Mouse (Mus musculus) spleen, adult 18-20 months (tissue): ENCODE data around the gene Glt28d2.
A peak's percentile ranks its signal among the peaks of the same experiment; 100 is the strongest.
"Not testable (repeated sequence)": the region's sequence is repeated elsewhere in the genome, so short reads cannot be mapped to it uniquely, and the experiment has no call there.

Experiments
- DNase-seq, 2 experiments: peaks; one replicate each; pipeline ENCODE4 v3.0.0; 2022; ENCODE audit warnings: mixed read lengths in 2 of 2

Glt28d2 gene

GRCm38 (mm10) chr3:85887239-85887827 is at the start of gene Glt28d2, which contains the start of gene Gm37240:
Glt28d2 (minus strand) TSS chr3:85887516.
Gm37240 (minus strand) TSS chr3:85887518.
- peak; percentile 82 to 83 for DNase-seq

DNA sequence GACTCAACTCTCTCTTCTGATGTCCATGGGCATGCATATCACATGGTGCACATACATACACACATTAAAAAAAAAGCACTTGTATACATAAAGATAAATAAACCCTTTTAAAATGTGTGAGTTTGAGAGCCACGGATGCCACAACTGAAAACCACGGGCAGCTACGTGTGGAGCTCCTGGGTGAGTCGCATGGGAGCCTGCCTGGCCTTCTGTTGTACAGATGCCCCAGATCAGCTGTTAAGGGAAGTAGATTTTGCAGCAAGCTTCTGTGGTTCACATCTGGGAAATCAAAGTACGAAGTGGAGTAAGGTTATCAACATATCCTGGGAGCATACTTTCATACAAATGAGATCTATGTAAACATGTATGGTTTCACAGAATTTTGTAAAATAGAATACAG is 46.3 kb upstream of the Glt28d2 start:
- DNase-seq = no peak

DNA sequence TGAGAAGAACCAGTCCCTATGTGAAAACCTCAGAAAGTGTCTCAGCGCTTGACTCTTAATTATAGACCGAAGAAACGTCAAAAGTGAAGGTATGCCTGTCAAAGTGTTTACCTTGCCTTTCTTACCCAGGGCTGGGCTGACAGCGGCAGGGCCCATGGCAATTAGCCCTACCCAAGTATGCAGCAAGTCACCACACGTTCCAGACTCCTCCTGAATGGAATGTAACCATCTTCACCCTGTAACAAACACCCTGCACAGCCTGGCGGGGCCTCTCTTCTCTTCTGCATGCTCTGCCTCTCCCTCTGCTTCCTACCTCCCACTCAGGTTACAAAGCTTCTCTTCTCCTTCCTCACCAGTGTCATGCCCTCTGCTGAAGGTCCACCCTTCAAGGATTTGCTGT is 44.5 kb upstream of the Glt28d2 start:
- DNase-seq = no peak

DNA sequence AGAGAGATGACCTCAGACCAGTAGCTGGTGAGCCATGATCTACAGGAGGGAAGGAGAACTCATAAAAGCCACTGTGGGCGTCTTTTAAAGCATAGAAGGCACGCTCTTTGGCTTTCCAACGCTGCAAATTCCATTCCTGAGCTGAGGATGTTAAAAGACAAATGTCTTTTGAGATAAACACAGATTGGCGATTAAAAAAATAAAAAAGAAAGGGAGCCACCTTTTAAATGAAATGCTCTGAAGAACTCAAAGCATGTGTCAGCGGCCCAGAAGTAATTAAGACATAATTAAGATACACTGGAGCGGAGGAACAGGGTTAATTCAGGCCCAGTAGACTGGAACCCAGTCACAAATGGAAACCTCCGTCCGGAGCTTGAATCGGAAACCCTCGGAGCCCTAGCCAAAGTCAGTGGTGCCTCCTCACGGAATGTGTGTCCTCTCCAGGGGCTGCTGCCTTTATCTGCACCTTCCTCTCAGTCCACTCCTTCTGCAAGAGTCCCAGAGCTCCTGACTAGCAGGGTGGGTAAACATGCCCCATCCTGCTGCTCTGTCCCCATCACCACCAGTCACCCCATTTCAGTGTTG is 43.4 kb upstream of the Glt28d2 start:
- no peak for DNase-seq

DNA sequence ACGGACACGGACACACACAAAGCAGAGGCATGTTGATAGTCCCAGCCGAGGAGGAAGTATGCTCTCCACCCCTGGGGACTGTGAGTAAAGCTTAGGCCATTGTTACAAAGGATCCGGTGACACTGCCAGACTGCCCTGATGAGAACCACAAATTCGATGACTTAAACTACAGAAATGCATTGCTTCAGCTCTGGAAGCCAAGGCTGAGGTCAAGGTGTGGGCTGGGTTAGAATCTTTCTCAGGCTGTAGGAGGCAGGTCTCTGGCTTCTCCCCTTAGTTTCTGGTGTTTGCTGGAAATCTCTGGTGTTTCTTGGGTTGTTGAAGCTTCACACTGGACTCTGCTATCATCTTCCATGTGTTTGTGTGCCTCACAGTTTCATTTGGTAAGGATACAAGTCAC is 42.4 kb upstream of the Glt28d2 start:
- no peak for DNase-seq

- DNase-seq = no peak
These were observed 40.9 kb upstream of the Glt28d2 start for GRCm38 (mm10) chr3:85928140-85928611.

DNA sequence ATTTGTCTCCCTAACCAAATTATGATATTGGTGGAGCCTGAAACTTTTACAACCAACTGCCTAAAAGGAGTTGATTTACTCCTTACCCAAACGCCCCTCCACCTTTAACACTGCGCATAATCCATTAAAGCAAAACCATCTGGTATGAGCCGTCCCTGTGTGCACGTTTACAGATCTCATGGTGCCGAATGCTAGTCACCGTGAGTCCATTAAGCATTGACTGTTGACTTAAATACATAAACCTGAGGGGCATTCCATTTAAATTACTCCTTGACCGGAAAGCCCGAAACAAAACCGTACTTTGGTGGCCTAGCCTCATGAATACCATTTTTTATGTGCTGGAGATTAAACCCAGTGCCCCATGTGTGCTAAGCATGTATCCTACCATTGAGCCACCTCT is 40.0 kb upstream of the Glt28d2 start:
- DNase-seq = no peak

DNA sequence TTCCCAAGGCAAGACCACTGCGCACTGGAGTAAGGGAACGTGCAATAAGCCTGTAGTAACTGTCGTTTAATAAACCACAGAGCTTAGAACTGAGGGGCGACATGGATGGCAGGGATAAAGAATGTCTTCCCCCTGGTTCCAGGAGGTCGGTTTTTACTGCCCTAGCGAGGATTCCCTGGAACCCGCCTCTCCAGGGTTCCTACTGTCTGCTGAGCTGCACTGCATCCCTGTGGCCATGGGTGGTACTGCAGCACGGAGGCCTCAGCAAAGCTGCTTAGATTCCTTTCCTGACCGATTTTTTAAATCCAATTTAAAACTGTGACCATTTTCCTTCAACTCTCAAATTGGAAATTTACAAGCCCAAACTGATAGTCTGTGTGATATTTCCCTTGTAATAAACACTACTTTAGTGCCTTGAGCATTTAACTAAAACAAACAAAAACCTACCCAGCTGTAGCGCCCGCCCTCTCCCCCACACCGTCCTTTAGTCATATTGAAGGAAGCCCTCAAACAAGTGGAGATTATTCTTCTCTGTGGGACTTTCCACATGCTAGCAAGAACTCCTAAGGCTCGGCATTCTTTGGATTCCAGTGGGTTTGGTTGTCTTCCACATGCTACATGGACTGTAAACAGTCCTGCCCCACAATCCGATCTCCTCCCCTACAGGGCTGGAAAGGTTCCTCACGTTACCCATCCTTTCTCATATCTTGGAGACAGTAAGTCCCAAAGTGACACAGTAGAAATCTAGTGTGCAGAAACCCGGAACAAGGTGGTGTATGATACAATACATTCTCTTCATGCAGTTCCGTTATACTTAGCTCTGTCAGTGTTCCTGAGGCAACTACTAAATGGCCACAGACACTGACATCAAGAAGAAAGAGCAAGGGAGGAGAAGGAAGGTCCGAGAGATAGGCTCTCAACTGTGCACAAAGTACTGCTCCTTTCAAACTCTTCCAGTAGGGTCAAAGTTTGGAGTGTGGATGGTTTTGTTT is 36.9 kb upstream of the Glt28d2 start:
- DNase-seq = peak; percentile 14 to 66

GRCm38 (mm10) chr3:85923343-85923742 is 36.0 kb upstream of the Glt28d2 start:
- DNase-seq = no peak

DNA sequence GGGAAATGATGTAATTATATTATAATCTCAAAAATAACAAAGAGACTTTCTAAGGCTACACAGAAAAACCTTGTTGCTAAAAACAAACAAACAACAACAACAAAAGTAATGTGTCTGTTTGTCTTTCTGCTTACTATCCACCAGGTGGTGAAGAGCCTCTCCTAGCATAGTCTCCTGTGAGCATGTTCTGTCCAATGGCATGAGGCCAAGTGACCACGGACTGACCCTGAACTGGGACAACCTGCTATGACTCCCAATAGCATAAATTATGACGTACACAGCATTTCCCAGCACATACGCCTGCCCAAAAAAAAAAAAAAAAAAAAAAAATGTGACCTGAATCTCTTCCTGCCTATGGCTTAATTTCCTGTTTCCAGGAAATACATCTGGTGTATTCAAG is 35.0 kb upstream of the Glt28d2 start:
- no peak for DNase-seq

GRCm38 (mm10) chr3:85920671-85921070 is 33.4 kb upstream of the Glt28d2 start:
- not testable (repeated sequence) for DNase-seq

DNA sequence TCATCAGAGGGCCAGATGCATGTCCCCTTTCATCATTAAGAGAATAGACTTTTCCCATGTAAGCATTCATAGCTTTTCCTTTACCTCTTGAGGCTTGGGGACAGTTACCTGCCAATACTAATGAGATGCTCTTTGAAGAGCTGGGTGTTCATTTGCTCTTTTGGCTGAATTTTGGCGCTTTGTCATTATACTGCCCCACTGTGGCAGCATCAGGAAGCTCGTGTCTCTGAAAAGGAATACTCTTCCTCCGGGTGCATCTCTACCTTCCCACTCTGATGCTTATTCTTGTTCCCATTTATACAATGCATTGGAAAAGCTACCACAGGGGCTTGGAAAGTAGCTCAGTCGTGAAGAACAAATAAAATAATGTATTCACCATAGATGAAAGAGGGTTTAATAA is 30.3 kb upstream of the Glt28d2 start:
- DNase-seq = peak in 1 of 2 experiments; percentile 20

GRCm38 (mm10) chr3:85914806-85915205 is 27.5 kb upstream of the Glt28d2 start:
- no peak for DNase-seq

DNA sequence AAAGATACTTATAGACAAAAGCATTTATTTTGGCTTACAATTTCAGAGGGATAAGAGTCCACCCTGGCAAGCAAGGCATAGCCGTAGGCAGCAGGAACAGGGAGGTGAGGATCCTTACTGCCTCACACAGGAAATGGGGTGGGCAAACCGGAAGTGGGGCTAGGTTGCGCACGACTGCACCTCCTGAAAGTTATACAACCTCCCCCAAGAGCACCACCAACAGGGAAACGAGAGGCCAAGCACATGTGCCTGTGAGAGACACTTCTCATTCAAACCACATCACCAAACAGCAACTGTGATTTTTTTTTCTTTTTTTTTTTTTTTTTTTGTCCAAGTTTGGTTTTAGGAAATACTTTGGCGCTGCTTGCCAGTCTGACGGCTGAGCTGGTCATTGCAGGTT is 19.8 kb upstream of the Glt28d2 start:
- no peak for DNase-seq

DNA sequence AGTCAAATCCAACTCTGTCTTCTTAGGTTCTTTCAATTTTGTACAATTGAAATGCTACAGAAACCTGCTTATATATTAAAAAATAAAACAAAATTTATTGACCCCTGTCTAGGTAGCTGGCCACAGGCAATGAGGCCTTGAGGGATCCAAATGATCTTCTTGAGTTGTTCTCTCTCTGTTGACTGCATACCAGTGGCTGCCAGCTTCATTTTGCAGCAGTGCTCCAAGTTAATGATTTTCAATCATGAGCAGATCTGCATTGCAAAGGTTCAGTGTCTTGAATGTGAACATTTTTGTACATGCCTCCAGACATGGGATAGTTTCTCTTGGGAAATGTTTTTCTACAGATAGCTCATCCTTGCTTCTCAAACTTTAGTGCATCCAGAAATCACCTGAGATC is 17.1 kb upstream of the Glt28d2 start:
- no peak for DNase-seq

- DNase-seq = peak; percentile 8 to 10
These were observed 7.7 kb upstream of the Glt28d2 start for GRCm38 (mm10) chr3:85895020-85895419.

DNA sequence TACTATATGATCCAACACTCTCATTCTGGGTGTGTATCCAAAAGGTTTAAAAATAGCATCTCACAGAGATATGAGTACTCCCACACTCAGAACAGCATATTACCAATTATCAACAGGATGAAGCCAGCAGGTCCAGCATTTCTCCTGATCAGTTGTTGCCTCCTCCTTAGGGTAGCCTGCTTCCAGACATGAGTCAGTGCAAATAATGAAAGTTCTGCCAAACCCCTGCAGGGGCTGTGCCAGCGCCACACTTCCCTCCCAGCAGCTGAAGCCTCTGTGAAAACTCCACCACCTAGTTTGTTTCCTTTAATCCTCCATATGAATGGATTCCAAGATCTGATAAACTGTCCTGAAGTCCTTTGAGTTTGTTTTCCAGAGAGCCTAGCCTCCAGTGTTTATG is 4.3 kb upstream of the Glt28d2 start:
- no peak for DNase-seq

DNA sequence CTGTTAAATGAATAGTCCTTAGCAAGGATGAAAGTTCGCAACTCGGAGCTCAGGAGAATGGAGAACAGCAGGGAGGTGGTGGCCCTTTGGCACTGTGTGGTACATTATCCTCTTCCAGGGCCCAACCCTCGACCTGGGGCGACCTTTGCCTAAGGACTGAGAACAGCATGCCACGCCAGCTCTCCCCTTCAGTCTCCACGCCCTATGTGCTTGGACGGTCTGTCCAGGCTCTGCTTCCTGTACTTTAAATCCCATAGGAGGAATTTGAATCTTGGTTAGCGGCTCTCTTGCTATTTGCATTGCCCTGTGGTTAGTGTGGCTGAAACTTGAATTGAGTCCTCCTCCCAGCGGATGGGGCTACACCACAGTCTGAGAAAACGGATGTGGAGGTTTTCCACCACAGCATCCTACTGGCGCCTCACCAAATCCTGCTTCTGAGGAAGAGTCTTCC is 930 bp upstream of the Glt28d2 start:
- peak; percentile 21 to 24 for DNase-seq

DNA sequence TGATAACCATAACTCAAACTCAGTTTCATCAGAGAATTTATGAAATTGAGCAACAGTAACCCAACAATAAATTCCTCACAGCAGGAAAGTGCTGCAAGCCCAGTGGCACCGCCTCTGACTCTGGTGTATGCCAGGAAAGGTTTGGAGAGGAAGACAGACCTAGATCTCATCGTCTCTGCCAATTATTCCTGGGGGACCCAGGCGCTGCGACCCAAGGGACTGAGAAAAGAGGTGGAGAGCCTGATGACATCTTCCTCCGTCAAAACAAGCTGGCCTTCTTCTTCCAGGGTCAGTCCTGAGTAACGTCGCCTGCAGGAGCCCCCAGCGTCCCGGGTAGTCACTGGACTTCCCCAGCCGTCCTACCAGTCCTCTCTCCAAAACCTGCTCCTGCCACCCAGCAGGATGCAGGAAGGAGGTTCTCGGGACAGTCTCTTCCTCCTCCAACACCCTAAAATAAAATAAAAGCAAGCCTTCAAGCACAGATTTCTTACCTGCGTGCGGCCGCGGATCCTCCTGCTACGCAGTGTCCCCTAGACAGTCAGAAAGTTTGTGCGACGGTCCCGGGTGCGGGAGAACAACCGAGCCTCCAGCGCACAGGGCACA is 579 bp downstream of the Glt28d2 start:
- DNase-seq = no peak

GRCm38 (mm10) chr3:85885906-85886305 is 1.4 kb downstream of the Glt28d2 start:
- DNase-seq = no peak

- no peak for DNase-seq
These were observed 6.6 kb downstream of the Glt28d2 start for GRCm38 (mm10) chr3:85880687-85881086.

DNA sequence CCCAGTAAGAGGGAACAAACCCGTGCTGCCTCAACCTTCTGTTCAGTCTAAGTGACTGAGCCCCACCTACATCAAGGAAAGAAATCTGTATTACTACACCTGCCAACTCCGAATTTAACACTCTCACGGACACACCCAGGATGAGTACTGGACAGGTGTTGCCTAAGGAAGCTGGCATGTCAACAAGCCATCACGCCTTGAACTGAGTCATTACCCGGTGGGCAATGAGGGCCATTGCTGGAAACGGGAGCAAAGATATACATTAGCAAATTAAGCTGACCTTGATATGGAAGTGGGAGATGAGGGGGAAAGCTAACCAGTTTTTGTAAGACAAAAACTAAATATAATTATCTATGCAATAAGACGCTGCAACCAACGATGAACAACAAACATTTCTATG is 7.2 kb downstream of the Glt28d2 start:
- no peak for DNase-seq

DNA sequence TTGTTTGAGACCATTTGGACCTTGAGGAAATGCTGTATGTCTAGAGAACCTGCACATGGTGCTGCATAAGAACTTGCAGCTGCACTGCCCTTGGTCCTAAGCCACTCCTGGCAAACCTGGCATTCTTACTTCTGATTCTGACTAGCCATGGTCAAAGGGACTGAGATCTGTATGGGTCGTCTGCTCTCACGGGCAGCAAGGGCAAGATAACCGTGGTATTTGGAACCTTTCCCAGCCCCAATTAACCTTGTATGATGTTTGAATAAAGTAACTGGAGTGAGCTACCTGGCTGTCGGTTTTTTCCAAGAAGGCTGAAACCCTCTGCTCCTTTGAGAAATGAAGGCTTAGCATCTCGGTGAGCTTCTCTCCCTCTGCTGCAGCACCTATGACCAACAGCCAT is 8.4 kb downstream of the Glt28d2 start:
- no peak for DNase-seq
